Mouse (Mus musculus) liver, embryonic 12.5 days (tissue): ENCODE measurements around the gene Oit3. TPM values are rescaled to one million over a fixed set of nuclear protein-coding genes. Genes with fewer than 3 reads are reported as not detected.

Experiments
- ATAC-seq: fragments of 200-750 bp; cut with Nextera tagmentation; 2 replicates; pipeline ENCODE4 v1.8.0; 2017; ENCODE audit warnings: moderate number of reproducible peaks, mild to moderate bottlenecking, moderate library complexity
- H3K27ac ChIP-seq: fragments of 300-500 bp; sonication (generic); 2 replicates; pipeline ENCODE4 v1.5.1; 2016; ENCODE audit warnings: mild to moderate bottlenecking
- H3K27me3 ChIP-seq: fragments of 300-500 bp; sonication (generic); replicated peaks from 2 replicates; pipeline ENCODE4 v1.6.1; 2016; ENCODE audit warnings: mild to moderate bottlenecking, moderate library complexity
- H3K36me3 ChIP-seq: fragments of 300-500 bp; sonication (generic); 2 replicates; pipeline ENCODE4 v1.6.1; 2016; ENCODE audit warnings: mild to moderate bottlenecking, moderate library complexity
- H3K4me1 ChIP-seq: fragments of 300-500 bp; sonication (generic); 2 replicates; pipeline ENCODE4 v1.6.1; 2016
- H3K4me2 ChIP-seq: fragments of 300-500 bp; sonication (generic); 2 replicates; pipeline ENCODE4 v1.6.1; 2016; ENCODE audit warnings: mild to moderate bottlenecking, moderate library complexity
- H3K4me3 ChIP-seq: fragments of 300-500 bp; sonication (generic); 2 replicates; pipeline ENCODE4 v1.5.1; 2016; ENCODE audit warnings: mild to moderate bottlenecking, moderate library complexity
- H3K9ac ChIP-seq: fragments of 300-500 bp; sonication (generic); 2 replicates; pipeline ENCODE4 v1.6.1; 2016; ENCODE audit warnings: mild to moderate bottlenecking, moderate library complexity
- H3K9me3 ChIP-seq: fragments of 300-500 bp; sonication (generic); replicated peaks from 2 replicates; pipeline ENCODE4 v1.6.1; 2016; ENCODE audit warnings: mild to moderate bottlenecking, moderate library complexity
- WGBS: fragments of 180-500 bp; shearing (Covaris S2); methylation state at CpG from one replicate; pipeline ENCODE4 v1.1.7; 2016; ENCODE audit not compliant: insufficient replicate concordance; 5-methylcytosine and 5-hydroxymethylcytosine counted together
- polyA plus RNA-seq: library from polyadenylated mRNA; unstranded; fragments of >200 nt; fragmentation: Nextera tagmentation; extraction: Ambion mirVana; gene quantifications from 2 replicates; pipeline ENCODE4 v1.2.1, GENCODE M21; 2016

Gene Oit3
- 32.4 and 37.4 TPM in 2 replicates for polyA plus RNA-seq

- no peaks in the 10 kb centered on the region; the same call in 1 of the 2 replicates for H3K27me3 ChIP-seq
Measured at GRCm38 (mm10) chr10:59441735-59442134, at the start of gene Oit3. TSS of gene Oit3 (minus strand) at chr10:59441778.

GRCm38 (mm10) chr10:59490920-59491319 lies 49.3 kb upstream of the Oit3 start:
- peaks cover 12% of the 10 kb centered on the region for H3K36me3 ChIP-seq
- H3K4me1 ChIP-seq = no peaks in the 10 kb centered on the region; the same call in 1 of the 2 replicates
- 82% methylated on average over 8 of the region's 8 CpGs for WGBS
- no peaks in the 10 kb centered on the region for H3K27me3 ChIP-seq
- no peak for ATAC-seq
- H3K27ac ChIP-seq = no peak overlapping the region
- H3K4me3 ChIP-seq = no peak overlapping the region
- no peaks in the 10 kb centered on the region; the same call in 1 of the 2 replicates for H3K9me3 ChIP-seq
- H3K9ac ChIP-seq = no peak overlapping the region
- H3K4me2 ChIP-seq = no peak overlapping the region

More at GRCm38 (mm10) chr10:59441735-59442134, at the start of gene Oit3:
- Histone ChIP-seq H3K9me3 (no peaks in the 10 kb centered on the region), H3K4me2 (no peak within 1 kb of the TSS), H3K36me3 (no peaks in the 10 kb centered on the region), H3K9ac (no peak within 1 kb of the TSS), H3K27ac (no peak within 1 kb of the TSS), H3K4me1 (peaks cover 20% of the 10 kb centered on the region), H3K4me3 (peak within 1 kb of the TSS; percentile 8; the same call in 1 of the 2 replicates)
- ATAC-seq = no peak
- WGBS = 52% methylated on average over 11 of the region's 11 CpGs

GRCm38 (mm10) chr10:59489411-59489810 lies 47.8 kb upstream of the Oit3 start:
- peaks cover 12% of the 10 kb centered on the region for H3K36me3 ChIP-seq
- no peak overlapping the region for H3K9ac ChIP-seq
- H3K27ac ChIP-seq = no peak overlapping the region
- no peak overlapping the region for H3K4me3 ChIP-seq
- ATAC-seq = no peak
- no peaks in the 10 kb centered on the region; the same call in 1 of the 2 replicates for H3K4me1 ChIP-seq
- WGBS = 64% methylated on average over 1 of the region's 1 CpGs
- no peak overlapping the region for H3K4me2 ChIP-seq
- H3K9me3 ChIP-seq = no peaks in the 10 kb centered on the region; the same call in 1 of the 2 replicates
- no peaks in the 10 kb centered on the region for H3K27me3 ChIP-seq

- Histone ChIP-seq H3K4me1 (no peaks in the 10 kb centered on the region), H3K36me3 (peaks cover 12% of the 10 kb centered on the region), H3K9ac (no peak overlapping the region), H3K4me2 (no peak overlapping the region), H3K27me3 (no peaks in the 10 kb centered on the region), H3K27ac (no peak overlapping the region), H3K4me3 (no peak overlapping the region), H3K9me3 (no peaks in the 10 kb centered on the region; the same call in 1 of the 2 replicates)
- WGBS = 66% methylated on average over 2 of the region's 2 CpGs
- ATAC-seq = no peak
Measured at GRCm38 (mm10) chr10:59487351-59487750, 45.8 kb upstream of the Oit3 start.

GRCm38 (mm10) chr10:59484318-59484717 lies 42.7 kb upstream of the Oit3 start:
- H3K36me3 ChIP-seq = peaks cover 9% of the 10 kb centered on the region
- no peak overlapping the region for H3K9ac ChIP-seq

GRCm38 (mm10) chr10:59481381-59481780 lies 39.8 kb upstream of the Oit3 start:
- 77% methylated on average over 5 of the region's 5 CpGs for WGBS
- H3K4me1 ChIP-seq = no peaks in the 10 kb centered on the region
- H3K4me2 ChIP-seq = no peak overlapping the region
- no peak overlapping the region for H3K27ac ChIP-seq
- no peak for ATAC-seq
- H3K9ac ChIP-seq = no peak overlapping the region
- no peaks in the 10 kb centered on the region for H3K36me3 ChIP-seq
- 0 out of 2 replicates have a peak, but pooled peaks cover 4% of the 10 kb centered on the region for H3K9me3 ChIP-seq
- H3K27me3 ChIP-seq = no peaks in the 10 kb centered on the region
- H3K4me3 ChIP-seq = no peak overlapping the region

More at GRCm38 (mm10) chr10:59484318-59484717, 42.7 kb upstream of the Oit3 start:
- H3K4me3 ChIP-seq = no peak overlapping the region
- 77% methylated on average over 6 of the region's 6 CpGs for WGBS
- H3K4me1 ChIP-seq = no peaks in the 10 kb centered on the region
- H3K9me3 ChIP-seq = no peaks in the 10 kb centered on the region
- no peak for ATAC-seq
- no peak overlapping the region for H3K27ac ChIP-seq
- H3K4me2 ChIP-seq = no peak overlapping the region
- H3K27me3 ChIP-seq = no peaks in the 10 kb centered on the region

- H3K9ac ChIP-seq = no peak overlapping the region
- H3K27me3 ChIP-seq = no peaks in the 10 kb centered on the region
- H3K4me1 ChIP-seq = no peaks in the 10 kb centered on the region
- H3K4me3 ChIP-seq = no peak overlapping the region
- peaks cover 5% of the 10 kb centered on the region; the same call in 1 of the 2 replicates for H3K36me3 ChIP-seq
- H3K9me3 ChIP-seq = no peaks in the 10 kb centered on the region
- WGBS = 70% methylated on average over 5 of the region's 5 CpGs
- no peak for ATAC-seq
- H3K27ac ChIP-seq = no peak overlapping the region
- no peak overlapping the region for H3K4me2 ChIP-seq
Measured at GRCm38 (mm10) chr10:59470451-59470850, 28.9 kb upstream of the Oit3 start.

- H3K36me3 ChIP-seq = peaks cover 5% of the 10 kb centered on the region; the same call in 1 of the 2 replicates
- H3K4me1 ChIP-seq = no peaks in the 10 kb centered on the region
- no peak overlapping the region for H3K4me3 ChIP-seq
- no peak overlapping the region for H3K4me2 ChIP-seq
- WGBS = 78% methylated on average over 12 of the region's 12 CpGs
- no peak for ATAC-seq
- H3K9me3 ChIP-seq = no peaks in the 10 kb centered on the region
- H3K9ac ChIP-seq = no peak overlapping the region
- no peaks in the 10 kb centered on the region for H3K27me3 ChIP-seq
- no peak overlapping the region for H3K27ac ChIP-seq
Measured at GRCm38 (mm10) chr10:59467297-59467696, 25.7 kb upstream of the Oit3 start.

GRCm38 (mm10) chr10:59466626-59467025 lies 25.0 kb upstream of the Oit3 start:
- H3K27ac ChIP-seq = no peak overlapping the region
- no peak overlapping the region for H3K4me3 ChIP-seq
- 81% methylated on average over 4 of the region's 4 CpGs for WGBS
- H3K27me3 ChIP-seq = no peaks in the 10 kb centered on the region
- no peak overlapping the region for H3K4me2 ChIP-seq
- no peaks in the 10 kb centered on the region for H3K4me1 ChIP-seq
- H3K36me3 ChIP-seq = peaks cover 7% of the 10 kb centered on the region; the same call in 1 of the 2 replicates
- no peak for ATAC-seq
- no peaks in the 10 kb centered on the region for H3K9me3 ChIP-seq
- no peak overlapping the region for H3K9ac ChIP-seq

- WGBS = 78% methylated on average over 3 of the region's 3 CpGs
Measured at GRCm38 (mm10) chr10:59465546-59465945, 24.0 kb upstream of the Oit3 start.

GRCm38 (mm10) chr10:59462307-59462706 lies 20.7 kb upstream of the Oit3 start:
- ATAC-seq = no peak
- Histone ChIP-seq H3K27ac (no peak overlapping the region), H3K9ac (no peak overlapping the region), H3K4me3 (no peak overlapping the region), H3K36me3 (peaks cover 7% of the 10 kb centered on the region; the same call in 1 of the 2 replicates), H3K4me2 (no peak overlapping the region), H3K27me3 (no peaks in the 10 kb centered on the region), H3K4me1 (no peaks in the 10 kb centered on the region), H3K9me3 (no peaks in the 10 kb centered on the region)
- 81% methylated on average over 6 of the region's 6 CpGs for WGBS

More at GRCm38 (mm10) chr10:59465546-59465945, 24.0 kb upstream of the Oit3 start:
- no peak for ATAC-seq
- Histone ChIP-seq H3K27me3 (no peaks in the 10 kb centered on the region), H3K27ac (no peak overlapping the region), H3K4me1 (no peaks in the 10 kb centered on the region), H3K36me3 (peaks cover 7% of the 10 kb centered on the region; the same call in 1 of the 2 replicates), H3K9ac (no peak overlapping the region), H3K4me3 (no peak overlapping the region), H3K4me2 (no peak overlapping the region), H3K9me3 (no peaks in the 10 kb centered on the region)

- Histone ChIP-seq H3K9me3 (no peaks in the 10 kb centered on the region), H3K9ac (no peak overlapping the region), H3K36me3 (0 out of 2 replicates have a peak, but pooled peaks cover 2% of the 10 kb centered on the region), H3K4me1 (no peaks in the 10 kb centered on the region), H3K27me3 (no peaks in the 10 kb centered on the region), H3K4me3 (no peak overlapping the region), H3K4me2 (no peak overlapping the region), H3K27ac (no peak overlapping the region)
- WGBS = 83% methylated on average over 12 of the region's 12 CpGs
- ATAC-seq = no peak
Measured at GRCm38 (mm10) chr10:59459767-59460166, 18.2 kb upstream of the Oit3 start.
